Mouse (Mus musculus) myocyte (in vitro differentiated cells): Measurements from ENCODE around the gene Nfe2l1. TPM values are rescaled to one million over a fixed set of nuclear protein-coding genes. Genes with fewer than 3 reads are reported as not detected.

ENCODE experiments used
- H3K27me3 ChIP-seq: one replicate; pipeline ENCODE4 v1.6.1; 2011; ENCODE audit not compliant: control insufficient read depth, insufficient read depth, insufficient read length
- H3K36me3 ChIP-seq: one replicate; pipeline ENCODE4 v1.6.1; 2011; ENCODE audit not compliant: control insufficient read depth, insufficient read depth
- H3K4me2 ChIP-seq: one replicate; pipeline ENCODE4 v1.6.1; 2011; ENCODE audit warnings: low read depth, control low read depth
- H3K4me3 ChIP-seq: one replicate; pipeline ENCODE4 v1.5.1; 2011; ENCODE audit warnings: mild to moderate bottlenecking, control low read depth, moderate library complexity
- H3K79me2 ChIP-seq: one replicate; pipeline ENCODE4 v1.6.1; 2011; ENCODE audit not compliant: control insufficient read depth, insufficient read depth
- H3ac ChIP-seq: one replicate; pipeline ENCODE4 v1.6.1; 2011; ENCODE audit not compliant: control insufficient read depth, insufficient read length
- CEBPB ChIP-seq: IDR thresholded peaks from 2 replicates; pipeline ENCODE4 v1.6.1; 2011; ENCODE audit warnings: mild to moderate bottlenecking, moderate library complexity; ENCODE audit not compliant: poor library complexity, insufficient read depth, severe bottlenecking
- E2F4 ChIP-seq: IDR thresholded peaks from one replicate; pipeline ENCODE4 v1.6.1; 2011; ENCODE audit warnings: mild to moderate bottlenecking, control low read depth, moderate library complexity; ENCODE audit not compliant: insufficient read depth
- MAX ChIP-seq: IDR thresholded peaks from one replicate; pipeline ENCODE4 v1.6.1; 2011; ENCODE audit warnings: low read depth, mild to moderate bottlenecking, control low read depth
- MYOD1 ChIP-seq, 3 experiments: IDR thresholded peaks; one replicate each; pipeline ENCODE4 v1.6.1; 2011; ENCODE audit warnings: control low read depth in 2 of 3, low read depth in 2 of 3, mild to moderate bottlenecking in 2 of 3, moderate library complexity in 1 of 3; ENCODE audit not compliant: insufficient read length in 2 of 3, control insufficient read depth in 1 of 3
- MYOG ChIP-seq, 3 experiments: IDR thresholded peaks; one replicate each; pipeline ENCODE4 v1.6.1; 2011; ENCODE audit warnings: control low read depth in 2 of 3, low read depth in 2 of 3, mild to moderate bottlenecking in 2 of 3; ENCODE audit not compliant: insufficient read length in 2 of 3, control insufficient read depth in 1 of 3, insufficient read depth in 1 of 3
- POLR2A ChIP-seq: IDR thresholded peaks from one replicate; pipeline ENCODE4 v1.6.1; 2011; ENCODE audit warnings: low read depth, mild to moderate bottlenecking, control low read depth, moderate library complexity; ENCODE audit not compliant: insufficient read length
- POLR2AphosphoS2 ChIP-seq: IDR thresholded peaks from one replicate; pipeline ENCODE4 v1.6.1; 2011; ENCODE audit warnings: low read depth, control low read depth; ENCODE audit not compliant: insufficient read length
- REST ChIP-seq: IDR thresholded peaks from one replicate; pipeline ENCODE4 v1.6.1; 2011; ENCODE audit warnings: mild to moderate bottlenecking, control low read depth, moderate library complexity; ENCODE audit not compliant: insufficient read depth, insufficient read length
- SRF ChIP-seq: IDR thresholded peaks from one replicate; pipeline ENCODE4 v1.6.1; 2011; ENCODE audit warnings: low read depth; ENCODE audit not compliant: control insufficient read depth, insufficient read length
- TCF12 ChIP-seq: IDR thresholded peaks from one replicate; pipeline ENCODE4 v1.6.1; 2011; ENCODE audit warnings: mild to moderate bottlenecking, control low read depth; ENCODE audit not compliant: poor library complexity, insufficient read depth, severe bottlenecking
- TCF3 ChIP-seq: IDR thresholded peaks from one replicate; pipeline ENCODE4 v1.6.1; 2011; ENCODE audit warnings: low read depth, control low read depth; ENCODE audit not compliant: insufficient read length
- USF1 ChIP-seq: IDR thresholded peaks from one replicate; pipeline ENCODE4 v1.6.1; 2011; ENCODE audit warnings: low read depth, mild to moderate bottlenecking, control low read depth, moderate library complexity
- polyA plus RNA-seq: library from polyadenylated mRNA; unstranded; fragments of >200 nt; fragmentation: generic; extraction: Trizol; gene quantifications from one replicate; pipeline ENCODE4 v1.2.1, GENCODE M21; 2012; ENCODE audit warnings: missing spikeins

The Nfe2l1 gene
- polyA plus RNA-seq, 1 experiment = 518 TPM

GRCm38 (mm10) chr11:96838341-96838740 is 8.6 kb upstream of the Nfe2l1 start:
- Histone ChIP-seq H3K4me2 (peak overlapping the region; percentile 70), H3K36me3 (no peaks in the 10 kb centered on the region), H3K79me2 (no peaks in the 10 kb centered on the region), H3ac (no peak overlapping the region), H3K27me3 (no peaks in the 10 kb centered on the region), H3K4me3 (no peak overlapping the region)
- TF ChIP-seq MYOD1 (IDR thresholded peaks at IDR 0.05; ENCODE audit: control insufficient read depth in 1 of 3, insufficient read length in 2 of 3, low read depth in 2 of 3) (peak; percentile 56 to 86 (median 63)), TCF12 (peak; percentile 59), MYOG (IDR thresholded peaks at IDR 0.05; ENCODE audit: control insufficient read depth in 1 of 3, insufficient read depth in 1 of 3, insufficient read length in 2 of 3, low read depth in 2 of 3) (peak in 2 of 3 experiments; percentile 57 to 78), POLR2A (no peak)

GRCm38 (mm10) chr11:96837298-96837697 is 7.5 kb upstream of the Nfe2l1 start:
- H3ac ChIP-seq = no peak overlapping the region
- H3K36me3 ChIP-seq = no peaks in the 10 kb centered on the region
- no peak overlapping the region for H3K4me3 ChIP-seq
- H3K79me2 ChIP-seq = no peaks in the 10 kb centered on the region
- peak overlapping the region; percentile 70 for H3K4me2 ChIP-seq
- no peaks in the 10 kb centered on the region for H3K27me3 ChIP-seq
- TF ChIP-seq REST (no peak), MAX (no peak), MYOG (IDR thresholded peaks at IDR 0.05; ENCODE audit: control insufficient read depth in 1 of 3, insufficient read depth in 1 of 3, insufficient read length in 2 of 3, low read depth in 2 of 3) (peak in 2 of 3 experiments; percentile 78 to 95), USF1 (no peak), CEBPB (peak; percentile 48; the same call in 1 of the 2 replicates), E2F4 (no peak), TCF12 (peak; percentile 31), SRF (no peak), MYOD1 (IDR thresholded peaks at IDR 0.05; ENCODE audit: control insufficient read depth in 1 of 3, insufficient read length in 2 of 3, low read depth in 2 of 3) (peak; percentile 62 to 90 (median 69)), POLR2A (no peak), POLR2AphosphoS2 (no peak), TCF3 (peak; percentile 2)

GRCm38 (mm10) chr11:96834127-96834526 is 4.4 kb upstream of the Nfe2l1 start:
- Histone ChIP-seq H3K4me3 (no peak overlapping the region), H3K36me3 (no peaks in the 10 kb centered on the region), H3K27me3 (no peaks in the 10 kb centered on the region), H3K4me2 (no peak overlapping the region), H3ac (no peak overlapping the region), H3K79me2 (peaks cover 2% of the 10 kb centered on the region)
- TF ChIP-seq USF1 = no peak
- no peak for TF ChIP-seq E2F4
- TF ChIP-seq REST = no peak
- no peak for TF ChIP-seq MAX
- TF ChIP-seq TCF3 = no peak
- no peak for TF ChIP-seq SRF
- TF ChIP-seq POLR2A = no peak
- TF ChIP-seq CEBPB = no peak
- no peak for TF ChIP-seq MYOG (IDR thresholded peaks at IDR 0.05; ENCODE audit: control insufficient read depth in 1 of 3, insufficient read depth in 1 of 3, insufficient read length in 2 of 3, low read depth in 2 of 3)

- H3K4me3 ChIP-seq = no peak overlapping the region
These were observed 3.2 kb upstream of the Nfe2l1 start for GRCm38 (mm10) chr11:96832973-96833372.

GRCm38 (mm10) chr11:96832541-96832940 is 2.8 kb upstream of the Nfe2l1 start:
- Histone ChIP-seq H3K36me3 (no peaks in the 10 kb centered on the region), H3ac (no peak overlapping the region), H3K4me3 (no peak overlapping the region), H3K79me2 (peaks cover 18% of the 10 kb centered on the region), H3K27me3 (no peaks in the 10 kb centered on the region), H3K4me2 (no peak overlapping the region)
- TF ChIP-seq POLR2A = no peak
- no peak for TF ChIP-seq TCF3
- TF ChIP-seq TCF12 = no peak

More at GRCm38 (mm10) chr11:96832973-96833372, 3.2 kb upstream of the Nfe2l1 start:
- no peaks in the 10 kb centered on the region for H3K36me3 ChIP-seq
- no peak overlapping the region for H3ac ChIP-seq
- no peaks in the 10 kb centered on the region for H3K27me3 ChIP-seq
- H3K79me2 ChIP-seq = peaks cover 14% of the 10 kb centered on the region
- TF ChIP-seq POLR2A = no peak
- no peak for TF ChIP-seq TCF3
- no peak for TF ChIP-seq USF1
- TF ChIP-seq MYOG (IDR thresholded peaks at IDR 0.05; ENCODE audit: control insufficient read depth in 1 of 3, insufficient read depth in 1 of 3, insufficient read length in 2 of 3, low read depth in 2 of 3) = no peak
- no peak for TF ChIP-seq SRF
- no peak for TF ChIP-seq POLR2AphosphoS2
- TF ChIP-seq MAX = no peak
- TF ChIP-seq CEBPB = no peak
- no peak for TF ChIP-seq E2F4
- no peak for TF ChIP-seq TCF12
- TF ChIP-seq MYOD1 (IDR thresholded peaks at IDR 0.05; ENCODE audit: control insufficient read depth in 1 of 3, insufficient read length in 2 of 3, low read depth in 2 of 3) = no peak
- TF ChIP-seq REST = no peak
- H3K4me2 ChIP-seq = no peak overlapping the region
